25 mouse cellular contexts compared by ENCODE assay signal in genomic region chr6:144723530-144724144, GRCm38 (mm10). TPM values are rescaled to one million over a fixed set of nuclear protein-coding genes. Genes with fewer than 3 reads are reported as not detected.
DNase-seq lines count a peak whose midpoint lies in the region; ATAC-seq lines count a peak whose summit lies in the region.
"Had no signal": no experiment of that assay in that cellular context is flagged by ENCODE, and none has a peak within 500 bp of the region (broad histone marks: within the 10 kb centered on the region; RNA-seq: fewer than 3 reads in every experiment).

No protein-coding gene starts in this region.

- no peaks in the 10 kb centered on the region for H3K27me3 ChIP-seq in megakaryocyte, embryonic 14.5 days (replicated peaks)
- H3K27me3 ChIP-seq: heart, embryonic 13.5 days; hindbrain, embryonic 12.5 days; limb, embryonic 13.5 days; liver, embryonic 12.5 days; midbrain, embryonic 12.5 days had no signal

- H3K4me1 ChIP-seq in megakaryocyte, embryonic 14.5 days: peaks cover 25% of the 10 kb centered on the region
- H3K4me1 ChIP-seq: hindbrain, embryonic 12.5 days; midbrain, embryonic 12.5 days had no signal

- peak overlapping the region; percentile 81 for H3K4me3 ChIP-seq in megakaryocyte, embryonic 14.5 days (replicated peaks)
- H3K4me3 ChIP-seq: heart, embryonic 13.5 days; hindbrain, embryonic 12.5 days; limb, embryonic 13.5 days; liver, embryonic 12.5 days; midbrain, embryonic 12.5 days had no signal

- H3K36me3 ChIP-seq in megakaryocyte, embryonic 14.5 days (replicated peaks; ENCODE audit: low read length): no peaks in the 10 kb centered on the region
- H3K36me3 ChIP-seq: heart, embryonic 13.5 days; hindbrain, embryonic 12.5 days; limb, embryonic 13.5 days; liver, embryonic 12.5 days; midbrain, embryonic 12.5 days had no signal

- peaks cover 20% of the 10 kb centered on the region for H3K9me3 ChIP-seq in megakaryocyte, embryonic 14.5 days
- H3K9me3 ChIP-seq: heart, embryonic 13.5 days; hindbrain, embryonic 12.5 days; liver, embryonic 12.5 days; midbrain, embryonic 12.5 days had no signal

- no peak for ATAC-seq in megakaryocyte, adult 5-6 weeks (ENCODE audit: poor library complexity, severe bottlenecking)
- peak; percentile 88 to 95 for ATAC-seq in hematopoietic stem cell, adult 5-6 weeks (replicated peaks in 1 of 2; ENCODE audit: insufficient read depth in 1 of 2, low FRiP score in 2 of 2, low TSS enrichment in 1 of 2, low read depth in 1 of 2, poor library complexity in 2 of 2, severe bottlenecking in 2 of 2)
- ATAC-seq: activated CD4-positive, CD25-positive, alpha-beta regulatory T cell, adult 4 months; forebrain, embryonic 14.5 days; intestine, embryonic 16.5 days; liver, embryonic 12.5 days; liver, postnatal 0 days had no signal

- DNase-seq in embryo, embryonic 11 days: peak; percentile 53
- no peak for DNase-seq in lung, postnatal 10 days
- DNase-seq in thymus, postnatal 14 days: no peak
- no peak for DNase-seq in spleen, adult 12 weeks (ENCODE audit: low spot score)
- DNase-seq: adrenal gland, adult 2 months; adrenal gland, postnatal 36 days; B cell, adult 2 months; cerebellum, adult 18-20 months; cerebellum, postnatal 10 days; gastrocnemius, postnatal 36 days; heart, postnatal 10 days; kidney, adult 8-10 months; liver, postnatal 0 days; lung, postnatal 4 days had no signal

RNA-seq across cellular contexts. Expression of gene Sox5, which starts 58.1 kb away (rescaled TPM):
- 0.07 and 0.41 TPM in 2 replicates for polyA plus RNA-seq in megakaryocyte, embryonic 14.5 days (2012; ENCODE audit: insufficient read depth, low replicate concordance)
- total RNA-seq in megakaryocyte, adult 5-6 weeks (2015): 0.07 TPM in 1 of 2 replicates, not detected in the other
- total RNA-seq in megakaryocyte, adult 5-6 weeks (2017): 0.07 TPM in 1 of 2 replicates, not detected in the other
- 1.6 and 2.9 TPM in 2 replicates for total RNA-seq in hematopoietic stem cell, adult 5-6 weeks (2017)
